Mouse (Mus musculus) ovary, postnatal 10 days (tissue): Measurements from ENCODE around the gene Acot12.
"Not testable (repeated sequence)": the region's sequence is repeated elsewhere in the genome, so short reads cannot be mapped to it uniquely, and the experiment has no call there.

Source experiments
- DNase-seq: peaks from one replicate; pipeline ENCODE4 v3.0.0; 2022; ENCODE audit warnings: low spot score

Gene Acot12

GRCm38 (mm10) chr13:91760302-91761050 lies 19.2 kb downstream of the Acot12 start:
- no peak for DNase-seq

GRCm38 (mm10) chr13:91761654-91762445 lies 20.5 kb downstream of the Acot12 start:
- no peak for DNase-seq

- DNase-seq = not testable (repeated sequence)
Observed at GRCm38 (mm10) chr13:91763654-91764053, 22.3 kb downstream of the Acot12 start.

- no peak for DNase-seq
Observed at GRCm38 (mm10) chr13:91765627-91766026, 24.3 kb downstream of the Acot12 start.

- DNase-seq = no peak
Observed at GRCm38 (mm10) chr13:91768683-91769651, 27.7 kb downstream of the Acot12 start.

- no peak for DNase-seq
Observed at GRCm38 (mm10) chr13:91778092-91778491, 36.8 kb downstream of the Acot12 start.

GRCm38 (mm10) chr13:91779892-91780291 lies 38.6 kb downstream of the Acot12 start:
- no peak for DNase-seq

GRCm38 (mm10) chr13:91792035-91792434 lies 50.7 kb downstream of the Acot12 start:
- DNase-seq = no peak

GRCm38 (mm10) chr13:91794926-91795436 lies 53.7 kb downstream of the Acot12 start:
- no peak for DNase-seq

- DNase-seq = no peak
Observed at GRCm38 (mm10) chr13:91795593-91795992, 54.3 kb downstream of the Acot12 start.

- no peak for DNase-seq
Observed at GRCm38 (mm10) chr13:91796003-91796402, 54.7 kb downstream of the Acot12 start.

GRCm38 (mm10) chr13:91796916-91797315 lies 55.6 kb downstream of the Acot12 start:
- no peak for DNase-seq

GRCm38 (mm10) chr13:91797442-91797841 lies 56.1 kb downstream of the Acot12 start:
- DNase-seq = no peak

GRCm38 (mm10) chr13:91801726-91802125 lies 60.4 kb downstream of the Acot12 start:
- DNase-seq = no peak

GRCm38 (mm10) chr13:91807155-91807839 lies 66.0 kb downstream of the Acot12 start, which contains the start of gene Zcchc9:
Zcchc9 (minus strand) TSS chr13:91807705.
- DNase-seq = peak; percentile 69

- DNase-seq = no peak
Observed at GRCm38 (mm10) chr13:91807874-91808575, 66.7 kb downstream of the Acot12 start.

- DNase-seq = no peak
Observed at GRCm38 (mm10) chr13:91809476-91809875, 68.2 kb downstream of the Acot12 start.

GRCm38 (mm10) chr13:91814670-91815069 lies 73.4 kb downstream of the Acot12 start:
- DNase-seq = no peak

- DNase-seq = no peak
Observed at GRCm38 (mm10) chr13:91823735-91824134, 82.4 kb downstream of the Acot12 start.

- DNase-seq = no peak
Observed at GRCm38 (mm10) chr13:91824845-91825550, 83.7 kb downstream of the Acot12 start.
